Mouse (Mus musculus): ENCODE measurements around the gene Emp3.
"Not testable (repeated sequence)": the region's sequence is repeated elsewhere in the genome, so short reads cannot be mapped to it uniquely, and the experiment has no call there.

Gene Emp3

DNA sequence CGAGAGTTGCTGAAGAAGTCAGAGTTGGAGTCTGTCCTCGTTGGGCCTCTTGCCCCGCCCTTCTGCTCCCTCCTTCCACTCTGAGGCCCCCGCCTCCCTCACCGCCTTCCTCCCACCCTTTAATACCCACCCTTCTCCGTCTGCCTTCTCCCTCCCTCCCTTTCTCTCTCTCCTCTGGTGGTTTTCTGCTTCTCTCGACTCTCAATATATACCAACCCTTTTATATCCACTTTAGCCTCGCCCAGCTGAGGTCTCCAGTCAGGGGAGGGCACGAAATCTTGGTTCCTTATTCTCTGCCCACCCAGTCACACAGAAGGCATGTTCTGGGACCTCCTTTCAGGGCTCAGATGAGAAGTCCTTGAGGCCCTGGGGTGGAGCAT is at the start of gene Emp3:
Emp3 (minus strand) TSS at position 163 of the 380 bp plus-strand sequence.
- DNase-seq = no peak

GRCm38 (mm10) chr7:45956611-45957010 is 35.4 kb upstream of the Emp3 start:
- no peak for DNase-seq

DNA sequence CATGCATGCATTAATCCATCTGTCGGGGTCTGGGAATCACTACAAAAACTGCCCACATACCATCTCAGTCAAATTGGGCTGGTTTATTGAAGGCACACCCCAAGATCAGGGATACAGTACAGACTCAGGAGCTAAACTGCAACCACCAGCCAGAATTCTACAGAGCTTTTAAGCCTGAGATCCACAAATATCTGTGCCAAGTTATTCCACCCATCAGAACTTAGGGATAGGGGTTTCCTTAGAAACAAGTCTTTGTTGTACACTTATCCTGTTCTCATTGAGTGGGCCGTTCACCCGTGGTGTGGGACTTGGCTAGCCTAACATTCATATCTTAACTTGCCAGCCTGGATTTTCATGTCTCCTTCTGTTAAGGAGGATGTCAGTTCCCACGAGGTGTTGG is 27.9 kb upstream of the Emp3 start:
- DNase-seq = no peak

- not testable (repeated sequence) for DNase-seq
Measured at GRCm38 (mm10) chr7:45943280-45943679, 22.1 kb upstream of the Emp3 start.

DNA sequence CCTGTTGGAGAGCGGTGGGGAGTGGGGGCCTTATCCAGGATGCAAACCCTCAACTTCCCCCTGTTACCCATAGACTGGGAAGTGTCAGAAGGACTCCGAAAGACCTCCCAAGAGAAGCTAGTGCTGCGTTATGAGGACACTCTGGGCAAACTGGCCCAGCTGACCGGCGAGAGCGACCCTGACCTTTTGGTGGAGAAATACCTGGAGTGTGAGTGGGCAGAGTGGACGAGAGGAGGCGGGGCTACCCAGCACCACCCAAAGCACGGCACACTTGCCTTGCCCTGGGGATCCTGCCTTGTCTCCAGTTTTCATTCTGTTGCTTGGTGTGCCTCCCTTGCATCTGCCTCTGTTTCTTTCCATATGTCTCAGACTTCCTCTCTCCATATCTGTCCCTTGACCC is 20.8 kb upstream of the Emp3 start:
- no peak for DNase-seq

GRCm38 (mm10) chr7:45939836-45940235 is 18.6 kb upstream of the Emp3 start:
- no peak for DNase-seq

DNA sequence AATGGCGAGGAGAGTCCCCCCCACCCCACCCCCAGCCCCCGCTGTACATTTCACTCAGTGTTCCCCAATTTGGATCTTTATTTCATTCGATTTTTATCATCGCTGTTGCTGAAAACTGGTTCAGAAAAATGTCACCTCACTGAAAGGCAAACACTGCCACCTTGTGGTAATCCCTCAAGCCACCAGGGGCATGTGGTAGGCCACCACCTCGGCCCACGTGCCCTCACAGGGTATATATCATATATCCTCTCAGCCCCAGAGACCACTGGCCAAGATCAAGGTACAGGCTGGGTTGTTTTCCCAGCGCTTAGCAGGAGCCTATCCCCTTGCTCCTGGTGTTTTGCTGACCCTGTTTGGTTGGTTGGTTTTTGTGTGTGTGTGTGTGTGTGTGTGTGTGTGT is 13.9 kb upstream of the Emp3 start:
- peak; percentile 28 for DNase-seq

- DNase-seq = not testable (repeated sequence)
Measured at GRCm38 (mm10) chr7:45933766-45934165, 12.6 kb upstream of the Emp3 start.

DNA sequence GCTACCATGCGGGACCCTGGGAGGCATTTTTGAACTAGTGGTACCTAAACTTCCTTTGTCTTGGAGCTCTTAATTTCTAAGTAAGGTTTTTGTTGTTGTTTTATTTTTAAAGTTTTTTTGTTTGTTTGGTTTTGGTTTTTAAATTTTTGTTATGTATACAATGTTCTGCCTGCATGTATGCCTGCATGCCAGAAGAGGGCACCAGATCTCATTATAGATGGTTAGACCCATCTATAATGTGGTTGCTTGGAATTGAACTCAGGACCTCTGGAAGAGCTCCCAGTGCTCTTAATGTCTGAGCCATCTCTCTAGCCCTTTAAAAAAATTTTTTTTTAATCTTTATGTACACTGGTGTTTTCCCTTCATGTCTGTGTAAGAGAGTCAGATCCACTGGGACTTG is 8.5 kb upstream of the Emp3 start:
- DNase-seq = no peak

DNA sequence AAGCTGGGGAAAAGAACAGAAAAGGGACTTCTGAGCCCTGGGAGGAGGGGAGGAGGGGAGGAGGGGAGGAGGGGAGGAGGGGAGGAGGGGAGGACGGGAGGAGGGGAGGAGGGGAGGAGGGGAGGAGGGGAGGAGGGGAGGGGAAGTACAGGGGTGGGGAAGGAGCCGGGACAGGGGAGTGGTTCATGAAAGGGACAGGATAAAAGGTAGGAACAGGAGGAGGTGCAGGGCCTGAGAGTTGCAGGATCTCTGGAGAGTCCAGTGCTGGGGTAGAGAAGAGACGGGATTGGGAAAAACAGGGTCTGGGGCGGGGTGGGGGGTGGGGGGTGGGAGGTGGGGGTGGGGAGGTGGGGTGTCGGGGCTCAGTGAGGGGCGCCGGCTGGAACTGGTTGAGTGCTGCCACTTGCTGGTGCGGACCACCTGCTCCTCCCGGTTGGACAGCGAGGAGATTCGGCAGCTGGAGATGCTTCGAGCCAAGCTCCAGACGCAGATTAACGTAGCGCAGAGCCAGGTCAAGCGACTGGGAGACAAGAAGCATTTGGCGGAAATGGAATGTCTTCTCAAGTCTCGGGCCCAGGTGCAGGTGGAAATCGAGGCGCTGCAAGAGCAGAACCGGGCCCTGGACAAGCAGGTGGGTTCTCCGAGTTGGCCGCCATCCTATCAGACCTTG is 7.6 kb upstream of the Emp3 start:
- no peak for DNase-seq

GRCm38 (mm10) chr7:45924429-45924816 is 3.2 kb upstream of the Emp3 start:
- peak; percentile 24 for DNase-seq

- DNase-seq = peak; percentile 43
Measured at GRCm38 (mm10) chr7:45923762-45924428, 2.7 kb upstream of the Emp3 start, which contains the start of gene Ccdc114. Gene Ccdc114 (plus strand): TSS chr7:45924072.

- peak; percentile 88 for DNase-seq
Measured at GRCm38 (mm10) chr7:45922928-45923761, 1.9 kb upstream of the Emp3 start.

- peak; percentile 10 for DNase-seq
Measured at GRCm38 (mm10) chr7:45921950-45922600, 871 bp upstream of the Emp3 start.

DNA sequence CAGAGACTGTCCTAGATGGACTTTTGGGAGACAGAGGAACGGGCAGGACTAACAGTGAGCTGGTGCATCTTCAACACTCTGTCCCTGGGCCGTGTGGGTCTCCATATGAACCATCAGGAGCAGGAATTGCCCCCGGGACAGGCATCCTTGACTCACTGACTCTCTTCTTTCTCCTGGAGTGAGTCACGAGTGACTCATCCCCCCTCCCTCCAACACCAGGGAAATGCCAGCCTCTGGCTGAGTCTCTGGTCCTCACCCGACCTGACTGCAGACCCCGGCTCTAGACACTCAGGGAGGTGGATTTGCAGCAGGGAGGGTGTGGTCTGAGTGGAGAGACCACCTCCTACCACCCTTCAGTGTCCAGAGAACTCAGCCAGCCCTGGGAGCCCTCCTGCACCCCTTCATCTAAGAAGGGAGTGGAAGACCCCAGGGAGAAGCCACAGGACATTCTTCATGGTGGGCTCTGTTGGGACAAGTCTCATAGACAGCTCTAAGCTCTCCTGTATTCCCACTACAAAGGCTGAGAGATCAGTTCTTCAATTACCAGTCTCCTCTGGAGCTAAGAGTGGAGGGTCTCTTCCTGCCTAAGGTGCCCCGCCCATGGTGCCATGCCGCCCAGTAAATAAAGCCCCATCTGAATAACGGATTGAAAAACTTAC is 492 bp downstream of the Emp3 start:
- DNase-seq = peak; percentile 12

- no peak for DNase-seq
Measured at GRCm38 (mm10) chr7:45919761-45920160, 1.4 kb downstream of the Emp3 start.

- DNase-seq = no peak
Measured at GRCm38 (mm10) chr7:45919083-45919671, 2.0 kb downstream of the Emp3 start.

DNA sequence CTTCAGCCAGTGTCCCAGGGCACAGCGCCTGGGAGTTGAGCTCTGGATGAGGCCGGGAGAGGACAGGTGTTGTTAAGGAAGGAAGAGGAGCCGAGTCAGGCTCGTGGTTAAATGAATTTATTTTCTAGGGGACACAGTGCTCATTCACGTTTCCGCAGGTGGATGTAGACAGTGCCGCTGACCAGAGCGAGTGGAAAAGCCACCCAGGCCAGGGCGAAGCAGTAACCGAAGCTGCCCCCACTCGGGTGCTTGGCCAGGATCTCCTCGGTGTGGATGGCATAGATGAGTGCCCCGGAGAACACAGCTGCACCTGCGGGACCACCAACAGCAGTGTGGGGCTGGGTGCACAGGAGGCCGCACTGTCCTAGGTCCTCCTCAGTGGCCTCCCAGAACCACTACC is 3.3 kb downstream of the Emp3 start:
- no peak for DNase-seq

- no peak for DNase-seq
Measured at GRCm38 (mm10) chr7:45917004-45917704, 4.0 kb downstream of the Emp3 start.

DNA sequence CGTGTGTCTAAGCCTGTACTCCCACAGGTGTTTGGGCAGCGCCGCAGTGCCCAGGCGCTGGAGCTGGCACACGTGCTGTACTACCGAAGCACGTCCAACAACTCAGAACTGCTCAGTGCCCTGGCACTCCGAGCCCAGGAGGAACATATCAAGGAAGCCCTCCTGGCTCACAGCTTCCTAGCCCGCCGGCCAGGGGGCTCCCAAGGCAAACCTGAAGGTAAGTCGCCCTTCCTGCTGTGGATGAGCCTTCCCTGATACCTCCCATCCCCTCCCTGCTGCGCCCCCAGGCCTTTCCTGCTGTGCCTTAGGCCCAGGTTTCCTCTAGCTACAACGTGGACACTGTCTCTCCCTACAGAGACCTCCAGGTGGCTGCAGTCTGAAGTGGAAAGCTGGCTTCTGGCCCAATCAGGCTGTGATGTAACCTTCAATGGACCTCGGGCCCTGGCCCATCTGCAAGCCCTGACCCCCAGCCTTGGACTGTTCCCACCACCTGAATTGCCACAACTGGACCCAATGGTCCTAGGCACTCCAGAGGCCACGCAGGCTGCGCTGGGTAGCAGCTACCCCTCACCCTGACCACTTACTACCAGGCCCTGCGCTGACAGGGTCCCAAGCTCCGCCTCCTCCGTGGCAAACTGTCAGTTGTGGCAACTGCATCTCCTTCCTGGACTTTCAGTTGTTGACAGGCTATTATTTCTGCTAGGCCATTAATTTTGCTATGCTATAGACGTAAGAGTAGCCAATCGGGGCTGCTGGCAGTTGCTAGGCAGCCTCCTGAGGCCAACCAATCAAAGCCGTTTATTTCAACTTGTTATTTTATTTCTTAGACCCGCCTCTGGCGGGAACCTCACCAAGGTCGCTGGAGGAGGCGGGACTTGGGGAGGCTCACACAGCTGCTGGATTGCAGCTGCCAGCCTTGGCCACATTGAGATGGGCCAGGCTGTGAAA is 4.9 kb downstream of the Emp3 start:
- no peak for DNase-seq
